Comparison of ENCODE assay signal across 16 mouse cellular contexts in genomic region chr3:65828020-65828419, GRCm38 (mm10).
A peak's percentile ranks its signal among the peaks of the same experiment; 100 is the strongest.
DNase-seq lines count a peak whose midpoint lies in the region; ATAC-seq and TF ChIP-seq lines count a peak whose summit lies in the region.
"Had no signal": no experiment of that assay in that cellular context is flagged by ENCODE, and none has a peak within 500 bp of the region (broad histone marks: within the 10 kb centered on the region; RNA-seq: fewer than 3 reads in every experiment).

No protein-coding gene starts in this region.

- peak; percentile 47 for DNase-seq in gastrocnemius, adult 2 months
- DNase-seq in gastrocnemius, postnatal 10 days: no peak
- DNase-seq in lung, postnatal 0 days (ENCODE audit: low spot score): no peak
- no peak for DNase-seq in lung, adult 18-20 months
- DNase-seq in cerebellum, postnatal 14 days: peak; percentile 74 to 82
- DNase-seq in left cerebral cortex, postnatal 25 days (ENCODE audit: low spot score in 2 of 2): no peak
- DNase-seq: kidney, adult 8-10 months; lung, postnatal 10 days; spleen, adult 18-20 months had no signal

- intact Hi-C loops in gastrocnemius, adult 2 months (cut with DNase I): no loop called here
- intact Hi-C loops in left cerebral cortex, postnatal 25 days (cut with DNase I): no loop called here

- H3K9ac ChIP-seq in lung, postnatal 0 days (replicated peaks; ENCODE audit: low read depth): no peak overlapping the region
- H3K9ac ChIP-seq: embryonic facial prominence, embryonic 13.5 days; forebrain, embryonic 12.5 days; midbrain, embryonic 13.5 days; neural tube, embryonic 13.5 days had no signal

- H3K9me3 ChIP-seq in lung, postnatal 0 days (ENCODE audit: low read length): no peaks in the 10 kb centered on the region
- H3K9me3 ChIP-seq: embryonic facial prominence, embryonic 13.5 days; forebrain, embryonic 12.5 days; midbrain, embryonic 13.5 days; neural tube, embryonic 13.5 days had no signal

- H3K27ac ChIP-seq in gastrocnemius, adult 2 months: no peak overlapping the region
- no peak overlapping the region for H3K27ac ChIP-seq in lung, postnatal 0 days (ENCODE audit: low read length)
- H3K27ac ChIP-seq: embryonic facial prominence, embryonic 13.5 days; forebrain, embryonic 12.5 days; midbrain, embryonic 13.5 days; neural tube, embryonic 13.5 days had no signal

- no peak overlapping the region for H3K4me2 ChIP-seq in lung, postnatal 0 days (replicated peaks; ENCODE audit: low read depth, low read length)
- H3K4me2 ChIP-seq: embryonic facial prominence, embryonic 13.5 days; forebrain, embryonic 12.5 days; liver, embryonic 11.5 days; midbrain, embryonic 13.5 days; neural tube, embryonic 13.5 days had no signal

- TF ChIP-seq EP300 in lung, postnatal 0 days (IDR thresholded peaks at IDR 0.05): no peak

- 58% methylated on average over 3 of the region's 3 CpGs for WGBS in lung, postnatal 0 days

- H3K36me3 ChIP-seq in lung, postnatal 0 days (ENCODE audit: insufficient read depth, low read length): no peaks in the 10 kb centered on the region
- H3K36me3 ChIP-seq: embryonic facial prominence, embryonic 13.5 days; forebrain, embryonic 12.5 days; midbrain, embryonic 13.5 days; neural tube, embryonic 13.5 days had no signal

- TF ChIP-seq CTCF in gastrocnemius, adult 2 months (IDR thresholded peaks at IDR 0.05): no peak
- TF ChIP-seq CTCF in lung, postnatal 0 days (IDR thresholded peaks at IDR 0.05): no peak

- H3K4me1 ChIP-seq in lung, postnatal 0 days (ENCODE audit: insufficient read depth, low read depth, low read length): peaks cover 13% of the 10 kb centered on the region

- no peaks in the 10 kb centered on the region for H3K27me3 ChIP-seq in lung, postnatal 0 days (replicated peaks; ENCODE audit: insufficient read depth, low read length)
- H3K27me3 ChIP-seq: embryonic facial prominence, embryonic 13.5 days; midbrain, embryonic 13.5 days; neural tube, embryonic 13.5 days had no signal

- H3K4me3 ChIP-seq in gastrocnemius, adult 2 months: no peak overlapping the region
- H3K4me3 ChIP-seq in lung, postnatal 0 days (ENCODE audit: low read depth, low read length): no peak overlapping the region
- H3K4me3 ChIP-seq: embryonic facial prominence, embryonic 13.5 days; forebrain, embryonic 12.5 days; midbrain, embryonic 13.5 days; neural tube, embryonic 13.5 days had no signal

- peak; percentile 7; the same call in 1 of the 2 replicates for ATAC-seq in lung, postnatal 0 days
- ATAC-seq in megakaryocyte progenitor cell, adult 5-6 weeks (replicated peaks; ENCODE audit: poor library complexity): peak; percentile 59
- ATAC-seq in monocyte, adult 5-6 weeks (replicated peaks; ENCODE audit: insufficient number of reproducible peaks, low FRiP score, low TSS enrichment, poor library complexity, severe bottlenecking): no peak
- ATAC-seq: midbrain, embryonic 13.5 days had no signal

Comparison
In these comparisons a context has a peak if more than half of its experiments do, and no peak if none do; other contexts are left out.
1. DNase-seq: peak in gastrocnemius, adult 2 months (single experiment) and cerebellum, postnatal 14 days (2 of 2); none in gastrocnemius, postnatal 10 days (single experiment), lung, postnatal 0 days (single experiment), lung, adult 18-20 months (0 of 2) and left cerebral cortex, postnatal 25 days (0 of 2).